Mouse (Mus musculus) heart, adult 2 months (tissue): ENCODE measurements around the gene Gm37240.

Source experiments
- CTCF ChIP-seq: fragments of 200-600 bp; IDR thresholded peaks from 2 replicates; pipeline ENCODE4 v1.8.1; 2022; ENCODE audit warnings: antibody characterized with exemption, mild to moderate bottlenecking, moderate library complexity
- EP300 ChIP-seq: fragments of 200-500 bp; IDR thresholded peaks from 2 replicates; pipeline ENCODE4 v1.6.1; 2011; ENCODE audit warnings: low read depth, low read length, control low read depth; ENCODE audit not compliant: insufficient read depth
- POLR2A ChIP-seq: fragments of 200-500 bp; IDR thresholded peaks from 2 replicates; pipeline ENCODE4 v1.6.1; 2011; ENCODE audit warnings: mild to moderate bottlenecking, low read depth, low read length, control low read depth; ENCODE audit not compliant: insufficient read depth

- TF ChIP-seq POLR2A (no peak), CTCF (no peak), EP300 (no peak)
Measured at GRCm38 (mm10) chr3:85842177-85842880, 45.0 kb downstream of the Gm37240 start.
